Mouse (Mus musculus): ENCODE results near the gene Bbs5. TPM values are rescaled to one million over a fixed set of nuclear protein-coding genes. Genes with fewer than 3 reads are reported as not detected.

The Bbs5 gene
- polyA plus RNA-seq, 1 experiment from 2014 or later = 6.1 TPM

- H3K4me1 ChIP-seq (replicated peaks; ENCODE audit: control insufficient read depth, insufficient read depth, low read length) = no peaks in the 10 kb centered on the region
- H3K27ac ChIP-seq (ENCODE audit: low read depth, low read length) = no peak overlapping the region
- 0 out of 2 replicates have a peak, but pooled peaks cover 12% of the 10 kb centered on the region for H3K36me3 ChIP-seq (ENCODE audit: control insufficient read depth, insufficient read depth)
- H3K9me3 ChIP-seq (ENCODE audit: control insufficient read depth) = no peaks in the 10 kb centered on the region
- no peaks in the 10 kb centered on the region for H3K27me3 ChIP-seq (replicated peaks; ENCODE audit: control insufficient read depth, insufficient read depth, low read length)
- ATAC-seq = no peak
- no peak for TF ChIP-seq CTCF (IDR thresholded peaks at IDR 0.05; ENCODE audit: low read depth)
- no peak overlapping the region for H3K4me2 ChIP-seq (replicated peaks; ENCODE audit: low read depth)
- 96% methylated on average over 4 of the region's 4 CpGs for WGBS
- no peak overlapping the region for H3K4me3 ChIP-seq (ENCODE audit: low read depth, low read length)
- H3K9ac ChIP-seq (ENCODE audit: low read depth, low read length) = no peak overlapping the region
Observed at GRCm38 (mm10) chr2:69659326-69659725, 12.4 kb downstream of the Bbs5 start.

DNA sequence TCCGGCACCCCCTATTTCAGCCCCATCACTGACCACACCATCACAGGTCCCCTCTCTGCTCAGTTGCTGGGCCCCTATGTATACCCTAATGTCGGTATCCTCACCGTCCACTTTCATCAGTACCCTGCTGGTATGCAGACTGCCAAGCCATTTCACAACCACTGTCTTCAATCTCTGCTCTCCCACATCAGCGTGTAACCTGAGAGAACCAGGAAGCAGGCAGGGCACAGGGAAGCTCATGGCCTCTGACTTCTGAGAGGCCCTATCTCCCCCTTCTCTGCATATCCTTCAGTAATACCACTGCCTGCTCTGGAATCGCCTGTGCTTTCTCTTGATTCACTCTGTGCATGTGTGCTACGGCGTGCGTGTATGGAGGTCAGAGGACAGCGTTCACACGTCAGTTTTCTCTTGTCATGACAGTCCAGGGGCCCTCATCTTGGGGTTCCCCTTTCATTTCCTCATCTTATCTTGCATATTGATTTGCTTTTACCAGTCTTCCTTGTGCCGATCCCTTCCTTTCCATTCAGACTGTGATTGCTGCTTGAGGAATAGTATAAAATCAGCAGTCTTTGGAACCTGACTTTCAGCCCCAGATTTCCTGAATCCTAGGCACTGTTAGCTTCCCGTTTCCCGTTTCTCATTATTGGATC lies 17.0 kb downstream of the Bbs5 start:
- no peak for TF ChIP-seq CTCF (IDR thresholded peaks at IDR 0.05; ENCODE audit: low read depth)
- Histone ChIP-seq H3K9ac (ENCODE audit: low read depth, low read length) (no peak overlapping the region), H3K36me3 (ENCODE audit: control insufficient read depth, insufficient read depth) (0 out of 2 replicates have a peak, but pooled peaks cover 12% of the 10 kb centered on the region), H3K27me3 (replicated peaks; ENCODE audit: control insufficient read depth, insufficient read depth, low read length) (no peaks in the 10 kb centered on the region), H3K4me2 (replicated peaks; ENCODE audit: low read depth) (peak overlapping the region; percentile 48), H3K9me3 (ENCODE audit: control insufficient read depth) (no peaks in the 10 kb centered on the region), H3K4me3 (ENCODE audit: low read depth, low read length) (no peak overlapping the region; the same call in 1 of the 2 replicates), H3K27ac (ENCODE audit: low read depth, low read length) (peak overlapping the region; percentile 21), H3K4me1 (replicated peaks; ENCODE audit: control insufficient read depth, insufficient read depth, low read length) (no peaks in the 10 kb centered on the region)
- 50% methylated on average over 13 of the region's 13 CpGs for WGBS
- ATAC-seq = peak; percentile 73

DNA sequence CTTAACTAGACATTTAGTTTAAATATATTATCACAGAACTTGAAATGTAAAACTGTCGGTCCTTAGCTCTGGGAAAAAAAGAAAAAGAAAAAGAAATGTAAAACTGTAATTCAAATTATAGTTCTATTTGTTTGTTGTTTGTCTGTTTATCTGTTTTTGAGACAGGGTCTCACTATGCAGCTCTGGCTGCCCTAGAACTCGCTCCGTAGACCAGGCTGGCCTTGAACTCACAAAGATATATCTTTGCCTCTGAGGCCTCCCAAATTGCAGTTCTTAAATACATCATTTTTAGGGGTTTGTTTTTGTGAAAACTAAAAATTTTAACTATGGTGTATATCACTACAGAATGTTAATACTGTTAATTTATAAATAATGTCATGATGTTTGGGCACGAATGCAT lies 20.7 kb downstream of the Bbs5 start:
- H3K27ac ChIP-seq (ENCODE audit: low read depth, low read length) = no peak overlapping the region
- ATAC-seq = no peak
- no peak overlapping the region for H3K4me2 ChIP-seq (replicated peaks; ENCODE audit: low read depth)
- 90% methylated on average over 4 of the region's 4 CpGs for WGBS
- H3K4me3 ChIP-seq (ENCODE audit: low read depth, low read length) = no peak overlapping the region
- no peak overlapping the region for H3K9ac ChIP-seq (ENCODE audit: low read depth, low read length)
- TF ChIP-seq CTCF (IDR thresholded peaks at IDR 0.05; ENCODE audit: low read depth) = no peak
- 0 out of 2 replicates have a peak, but pooled peaks cover 12% of the 10 kb centered on the region for H3K36me3 ChIP-seq (ENCODE audit: control insufficient read depth, insufficient read depth)
- no peaks in the 10 kb centered on the region for H3K27me3 ChIP-seq (replicated peaks; ENCODE audit: control insufficient read depth, insufficient read depth, low read length)
- H3K4me1 ChIP-seq (replicated peaks; ENCODE audit: control insufficient read depth, insufficient read depth, low read length) = no peaks in the 10 kb centered on the region
- H3K9me3 ChIP-seq (ENCODE audit: control insufficient read depth) = no peaks in the 10 kb centered on the region

GRCm38 (mm10) chr2:69668414-69668813 lies 21.4 kb downstream of the Bbs5 start:
- no peak for TF ChIP-seq CTCF (IDR thresholded peaks at IDR 0.05; ENCODE audit: low read depth)
- Histone ChIP-seq H3K9ac (ENCODE audit: low read depth, low read length) (no peak overlapping the region), H3K9me3 (ENCODE audit: control insufficient read depth) (no peaks in the 10 kb centered on the region), H3K36me3 (ENCODE audit: control insufficient read depth, insufficient read depth) (0 out of 2 replicates have a peak, but pooled peaks cover 6% of the 10 kb centered on the region), H3K4me3 (ENCODE audit: low read depth, low read length) (no peak overlapping the region), H3K27ac (ENCODE audit: low read depth, low read length) (no peak overlapping the region), H3K27me3 (replicated peaks; ENCODE audit: control insufficient read depth, insufficient read depth, low read length) (no peaks in the 10 kb centered on the region), H3K4me1 (replicated peaks; ENCODE audit: control insufficient read depth, insufficient read depth, low read length) (no peaks in the 10 kb centered on the region), H3K4me2 (replicated peaks; ENCODE audit: low read depth) (no peak overlapping the region)
- no peak for ATAC-seq
- 70% methylated on average over 6 of the region's 6 CpGs for WGBS

DNA sequence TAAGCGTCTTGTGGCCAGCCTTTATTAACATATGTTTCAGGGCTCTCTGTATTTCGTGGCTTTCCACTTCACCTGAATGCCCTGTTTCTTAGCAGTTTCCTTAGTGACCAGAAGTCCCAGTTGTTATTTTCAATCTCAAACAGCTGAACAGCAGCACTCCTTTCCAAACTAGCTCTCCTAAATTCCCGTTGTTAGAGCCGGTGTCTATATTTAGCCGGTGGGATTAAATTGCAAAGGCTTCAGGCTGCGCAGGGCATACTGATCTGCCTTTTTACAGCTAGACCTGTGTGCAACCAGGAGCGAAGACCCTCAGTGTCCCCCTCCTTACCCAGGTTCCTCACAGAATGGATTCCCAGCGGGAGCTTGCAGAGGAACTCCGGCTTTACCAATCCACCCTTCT lies 22.9 kb downstream of the Bbs5 start, which contains the start of gene Klhl41:
Gene Klhl41 (plus strand): TSS at position 268 of the 400 bp plus-strand sequence.
- 85% methylated on average over 9 of the region's 9 CpGs for WGBS
- Histone ChIP-seq H3K4me2 (replicated peaks; ENCODE audit: low read depth) (no peak within 1 kb of the TSS), H3K9me3 (ENCODE audit: control insufficient read depth) (no peaks in the 10 kb centered on the region), H3K9ac (ENCODE audit: low read depth, low read length) (no peak within 1 kb of the TSS), H3K4me1 (replicated peaks; ENCODE audit: control insufficient read depth, insufficient read depth, low read length) (no peaks in the 10 kb centered on the region), H3K27me3 (replicated peaks; ENCODE audit: control insufficient read depth, insufficient read depth, low read length) (no peaks in the 10 kb centered on the region), H3K27ac (ENCODE audit: low read depth, low read length) (no peak within 1 kb of the TSS), H3K36me3 (ENCODE audit: control insufficient read depth, insufficient read depth) (no peaks in the 10 kb centered on the region), H3K4me3 (ENCODE audit: low read depth, low read length) (no peak within 1 kb of the TSS)
- TF ChIP-seq CTCF (IDR thresholded peaks at IDR 0.05; ENCODE audit: low read depth) = no peak
- no peak for ATAC-seq

- Histone ChIP-seq H3K9ac (ENCODE audit: low read depth, low read length) (no peak overlapping the region), H3K36me3 (ENCODE audit: control insufficient read depth, insufficient read depth) (no peaks in the 10 kb centered on the region), H3K27ac (ENCODE audit: low read depth, low read length) (no peak overlapping the region), H3K9me3 (ENCODE audit: control insufficient read depth) (no peaks in the 10 kb centered on the region), H3K4me1 (replicated peaks; ENCODE audit: control insufficient read depth, insufficient read depth, low read length) (no peaks in the 10 kb centered on the region), H3K4me2 (replicated peaks; ENCODE audit: low read depth) (no peak overlapping the region), H3K4me3 (ENCODE audit: low read depth, low read length) (no peak overlapping the region), H3K27me3 (replicated peaks; ENCODE audit: control insufficient read depth, insufficient read depth, low read length) (no peaks in the 10 kb centered on the region)
- no peak for TF ChIP-seq CTCF (IDR thresholded peaks at IDR 0.05; ENCODE audit: low read depth)
- ATAC-seq = no peak
- WGBS = 74% methylated on average over 5 of the region's 5 CpGs
Observed at GRCm38 (mm10) chr2:69673723-69674122, 26.8 kb downstream of the Bbs5 start.

Data from intestine, postnatal 0 days (tissue).